Mouse (Mus musculus): ENCODE results near the gene Fnip2. TPM values are rescaled to one million over a fixed set of nuclear protein-coding genes. Genes with fewer than 3 reads are reported as not detected.

Gene Fnip2
- polyA plus RNA-seq, 1 experiment from 2014 or later: 9.4 TPM

DNA sequence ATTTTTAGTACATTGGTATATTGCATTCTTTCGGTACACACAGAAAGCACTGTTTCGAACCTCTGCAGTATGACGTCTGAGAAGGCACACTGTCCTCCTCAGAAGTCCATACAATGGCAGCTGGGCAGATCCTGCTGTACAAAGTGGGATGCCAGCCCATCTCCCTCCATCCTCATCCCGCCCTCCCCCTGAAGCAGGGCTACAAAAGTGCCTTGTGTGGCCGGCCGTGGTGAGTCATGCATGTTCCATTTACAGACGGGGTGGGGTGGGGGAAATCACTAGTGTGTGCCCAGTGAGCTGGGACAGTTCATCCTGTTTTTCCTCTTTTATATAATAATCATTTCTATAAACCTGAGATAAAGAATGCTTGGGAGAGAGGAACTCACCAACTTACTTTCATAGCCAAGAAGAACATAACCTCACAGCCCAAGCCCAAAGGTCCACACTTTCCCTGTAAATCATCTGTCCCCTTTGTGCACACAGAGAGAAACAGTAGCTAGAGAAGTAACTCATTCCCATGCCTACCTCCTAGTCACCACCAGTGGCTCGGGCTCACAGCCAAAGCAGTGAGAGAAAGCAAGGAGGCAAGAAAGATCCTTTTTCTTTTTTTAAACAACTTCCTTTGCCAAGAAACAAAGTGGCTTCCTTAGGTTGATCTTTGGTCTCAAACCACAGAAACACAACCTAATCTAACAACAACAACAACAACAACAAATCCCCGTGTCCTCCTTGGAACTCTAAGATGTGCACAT, 8.4 kb downstream of the Fnip2 start:
- H3K36me3 ChIP-seq (ENCODE audit: control insufficient read depth, insufficient read depth, low read length): no peaks in the 10 kb centered on the region
- H3K4me2 ChIP-seq (ENCODE audit: low read depth, low read length, severe bottlenecking): no peak overlapping the region
- DNase-seq (ENCODE audit: low spot score) (no peak), ATAC-seq (replicated peaks; ENCODE audit: low FRiP score) (no peak)
- no peaks in the 10 kb centered on the region for H3K27me3 ChIP-seq (ENCODE audit: control insufficient read depth, insufficient read depth, low read length)
- H3K4me3 ChIP-seq (ENCODE audit: low read depth, low read length): no peak overlapping the region
- H3K27ac ChIP-seq (ENCODE audit: low read depth, low read length): no peak overlapping the region
- H3K4me1 ChIP-seq (replicated peaks; ENCODE audit: control insufficient read depth, insufficient read depth, low read length): no peaks in the 10 kb centered on the region
- WGBS: 91% methylated on average over 9 of the region's 9 CpGs
- no peaks in the 10 kb centered on the region for H3K9me3 ChIP-seq (ENCODE audit: control insufficient read depth, low read length)
- no peak overlapping the region for H3K9ac ChIP-seq (ENCODE audit: low read length)

DNA sequence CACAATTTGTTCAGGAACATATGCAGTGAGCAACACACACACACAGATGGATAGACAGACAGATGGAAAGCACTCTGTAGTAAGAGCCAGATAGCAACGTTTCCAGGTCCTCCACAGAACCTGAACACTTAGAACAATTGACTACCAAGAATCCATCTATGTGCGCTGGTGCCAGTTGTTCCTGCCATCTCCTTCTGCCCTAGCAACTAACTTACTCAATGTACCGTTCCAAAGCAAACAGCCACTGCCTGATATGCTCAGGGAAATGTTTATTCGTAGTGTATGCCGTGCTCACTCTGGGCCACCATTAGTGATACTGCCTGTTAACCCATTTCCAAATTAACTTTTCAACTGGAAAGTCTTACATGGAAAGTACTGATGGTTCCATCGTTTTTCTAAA, 12.5 kb downstream of the Fnip2 start:
- 95% methylated on average over 6 of the region's 6 CpGs for WGBS
- H3K27ac ChIP-seq (ENCODE audit: low read depth, low read length): no peak overlapping the region
- no peak for DNase-seq (ENCODE audit: low spot score)
- no peaks in the 10 kb centered on the region for H3K9me3 ChIP-seq (ENCODE audit: control insufficient read depth, low read length)
- no peak overlapping the region for H3K9ac ChIP-seq (ENCODE audit: low read length)
- no peak for ATAC-seq (replicated peaks; ENCODE audit: low FRiP score)
- H3K4me3 ChIP-seq (ENCODE audit: low read depth, low read length): no peak overlapping the region
- no peak overlapping the region for H3K4me2 ChIP-seq (ENCODE audit: low read depth, low read length, severe bottlenecking)
- H3K27me3 ChIP-seq (ENCODE audit: control insufficient read depth, insufficient read depth, low read length): no peaks in the 10 kb centered on the region
- no peaks in the 10 kb centered on the region for H3K36me3 ChIP-seq (ENCODE audit: control insufficient read depth, insufficient read depth, low read length)
- H3K4me1 ChIP-seq (replicated peaks; ENCODE audit: control insufficient read depth, insufficient read depth, low read length): no peaks in the 10 kb centered on the region

DNA sequence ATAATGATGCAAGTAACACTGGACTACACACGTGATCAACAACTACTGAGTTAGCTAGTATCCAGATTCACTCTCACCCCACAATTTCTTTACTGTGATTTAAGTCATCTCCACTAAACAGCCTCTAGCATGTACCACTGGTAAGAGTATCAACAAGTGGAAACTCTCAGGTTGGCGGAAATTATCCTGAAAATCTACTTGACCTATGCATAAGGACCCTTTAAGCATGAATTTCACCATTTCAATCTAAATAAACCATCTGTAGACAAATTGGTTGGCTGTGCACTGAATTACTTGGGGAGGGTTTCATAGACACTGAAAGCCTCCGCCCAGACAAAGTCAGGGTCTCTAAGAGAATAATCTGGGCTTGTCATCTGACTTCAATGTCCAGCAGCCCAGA, 13.8 kb downstream of the Fnip2 start:
- Histone ChIP-seq H3K4me3 (ENCODE audit: low read depth, low read length) (no peak overlapping the region), H3K36me3 (ENCODE audit: control insufficient read depth, insufficient read depth, low read length) (no peaks in the 10 kb centered on the region), H3K9me3 (ENCODE audit: control insufficient read depth, low read length) (no peaks in the 10 kb centered on the region), H3K9ac (ENCODE audit: low read length) (no peak overlapping the region), H3K4me1 (replicated peaks; ENCODE audit: control insufficient read depth, insufficient read depth, low read length) (no peaks in the 10 kb centered on the region), H3K27ac (ENCODE audit: low read depth, low read length) (no peak overlapping the region), H3K27me3 (ENCODE audit: control insufficient read depth, insufficient read depth, low read length) (no peaks in the 10 kb centered on the region), H3K4me2 (ENCODE audit: low read depth, low read length, severe bottlenecking) (no peak overlapping the region)
- 91% methylated on average over 3 of the region's 3 CpGs for WGBS
- no peak for ATAC-seq (replicated peaks; ENCODE audit: low FRiP score)
- DNase-seq (ENCODE audit: low spot score): no peak

DNA sequence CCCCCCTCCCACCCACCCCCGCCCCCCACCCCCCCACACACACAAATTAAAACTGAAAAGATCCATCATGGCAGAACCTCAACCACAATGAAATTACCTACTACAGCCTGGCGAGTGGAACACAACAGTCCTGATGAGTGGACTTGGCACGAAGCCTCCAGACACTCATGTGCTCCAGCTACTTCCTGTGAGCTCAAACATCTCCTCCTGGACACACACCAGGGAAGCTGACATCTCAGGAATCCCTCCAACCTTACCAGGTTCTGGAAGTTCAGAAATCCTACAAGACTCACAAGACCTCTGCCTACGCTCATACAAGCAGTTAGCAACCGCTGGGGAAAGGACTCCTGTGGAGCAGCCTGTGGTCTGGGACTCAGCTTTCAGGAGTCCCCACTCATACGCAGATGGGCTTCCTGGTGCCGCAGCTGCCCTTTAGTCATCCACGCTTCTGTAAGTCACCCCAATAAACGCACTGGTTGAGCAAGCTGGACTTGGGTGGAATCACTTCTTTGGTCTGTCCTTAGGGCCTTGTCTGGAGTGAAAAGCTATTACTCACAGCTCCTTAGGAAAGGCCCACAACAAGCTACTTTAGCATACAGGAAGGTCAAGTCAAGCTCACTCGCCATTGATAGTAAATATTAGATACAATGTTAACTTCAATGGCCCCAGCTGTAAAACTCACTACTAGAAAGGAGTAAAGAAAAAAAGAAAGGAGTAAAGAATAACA, 15.6 kb downstream of the Fnip2 start:
- Histone ChIP-seq H3K9ac (ENCODE audit: low read length) (no peak overlapping the region), H3K36me3 (ENCODE audit: control insufficient read depth, insufficient read depth, low read length) (no peaks in the 10 kb centered on the region), H3K27ac (ENCODE audit: low read depth, low read length) (no peak overlapping the region), H3K4me2 (ENCODE audit: low read depth, low read length, severe bottlenecking) (no peak overlapping the region), H3K4me3 (ENCODE audit: low read depth, low read length) (no peak overlapping the region), H3K27me3 (ENCODE audit: control insufficient read depth, insufficient read depth, low read length) (no peaks in the 10 kb centered on the region), H3K4me1 (replicated peaks; ENCODE audit: control insufficient read depth, insufficient read depth, low read length) (no peaks in the 10 kb centered on the region), H3K9me3 (ENCODE audit: control insufficient read depth, low read length) (no peaks in the 10 kb centered on the region)
- ATAC-seq (replicated peaks; ENCODE audit: low FRiP score) (no peak), DNase-seq (ENCODE audit: low spot score) (no peak)
- 89% methylated on average over 9 of the region's 10 CpGs for WGBS

DNA sequence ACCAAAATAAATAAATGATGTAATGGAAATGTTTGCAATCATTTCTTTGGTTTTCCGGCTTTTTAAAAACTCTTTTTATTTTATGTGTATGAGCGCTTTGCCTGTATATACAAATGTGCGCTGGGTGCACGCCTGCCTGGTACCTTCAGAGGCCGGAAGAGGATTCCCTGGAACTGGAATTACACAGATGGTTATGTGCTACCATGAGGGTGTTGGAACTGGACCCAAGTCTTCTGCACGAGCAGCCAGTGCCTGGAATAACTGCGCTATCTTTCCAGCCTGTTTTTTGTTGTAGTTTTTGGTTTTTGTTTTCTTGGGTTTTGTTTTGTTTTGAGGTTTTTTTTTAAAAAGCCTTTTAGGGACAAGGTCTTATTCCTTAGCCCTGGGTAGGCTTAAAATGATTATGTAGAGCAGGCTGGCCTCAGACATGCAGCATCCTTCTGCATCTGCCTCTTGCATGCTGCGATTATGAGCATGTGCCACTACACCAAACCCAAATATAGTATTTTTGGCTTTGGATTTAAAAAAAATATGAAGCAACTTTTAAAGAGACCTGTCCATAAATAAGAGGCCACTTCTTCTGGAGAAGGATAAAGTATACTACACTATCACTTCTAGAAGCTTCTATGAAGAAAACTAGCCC, 17.7 kb downstream of the Fnip2 start:
- no peaks in the 10 kb centered on the region for H3K36me3 ChIP-seq (ENCODE audit: control insufficient read depth, insufficient read depth, low read length)
- H3K4me1 ChIP-seq (replicated peaks; ENCODE audit: control insufficient read depth, insufficient read depth, low read length): no peaks in the 10 kb centered on the region
- no peak overlapping the region for H3K4me2 ChIP-seq (ENCODE audit: low read depth, low read length, severe bottlenecking)
- no peak overlapping the region for H3K9ac ChIP-seq (ENCODE audit: low read length)
- no peak for DNase-seq (ENCODE audit: low spot score)
- no peaks in the 10 kb centered on the region for H3K27me3 ChIP-seq (ENCODE audit: control insufficient read depth, insufficient read depth, low read length)
- H3K4me3 ChIP-seq (ENCODE audit: low read depth, low read length): no peak overlapping the region
- ATAC-seq (replicated peaks; ENCODE audit: low FRiP score): no peak
- WGBS: 95% methylated on average over 8 of the region's 8 CpGs
- H3K9me3 ChIP-seq (ENCODE audit: control insufficient read depth, low read length): no peaks in the 10 kb centered on the region
- H3K27ac ChIP-seq (ENCODE audit: low read depth, low read length): no peak overlapping the region

DNA sequence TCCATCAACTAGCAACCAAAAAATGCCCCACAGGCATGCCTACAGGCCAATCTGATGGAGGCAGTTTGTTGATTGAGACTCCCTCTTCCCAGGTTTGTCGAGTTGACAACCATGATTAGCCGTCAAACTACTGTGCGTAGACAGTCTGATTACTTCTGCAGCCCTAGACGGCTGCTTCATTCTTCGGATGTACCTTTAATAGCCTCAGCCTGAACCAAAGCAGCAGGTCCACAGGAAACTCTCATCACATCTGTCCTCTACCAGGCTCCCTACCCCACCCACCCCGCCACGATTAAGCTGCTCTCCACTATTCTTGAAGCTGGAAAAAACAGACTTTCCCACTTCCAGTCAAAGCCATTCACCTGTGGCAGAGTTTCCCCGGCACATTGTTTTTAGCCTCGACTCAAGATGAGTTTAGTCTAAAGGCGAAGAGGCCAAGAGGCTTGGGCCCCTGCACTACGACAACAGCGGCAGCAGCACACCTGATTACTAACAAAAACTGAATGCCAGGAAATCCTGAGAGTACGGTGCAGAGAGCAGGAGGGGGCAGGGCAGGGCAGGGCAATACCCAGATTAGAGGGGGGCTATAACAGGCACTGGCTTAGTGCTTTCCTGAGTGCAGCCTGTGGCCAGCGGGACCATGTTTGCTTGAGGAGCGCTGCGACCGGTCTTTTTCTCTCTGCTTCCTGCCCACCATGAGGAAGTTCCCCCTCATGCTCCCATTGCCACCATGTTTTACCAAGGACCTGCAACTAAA, 18.7 kb downstream of the Fnip2 start:
- no peak for DNase-seq (ENCODE audit: low spot score)
- ATAC-seq (replicated peaks; ENCODE audit: low FRiP score): no peak; the same call in 1 of the 2 replicates
- no peak overlapping the region for H3K9ac ChIP-seq (ENCODE audit: low read length)
- no peak overlapping the region for H3K4me3 ChIP-seq (ENCODE audit: low read depth, low read length)
- no peaks in the 10 kb centered on the region for H3K36me3 ChIP-seq (ENCODE audit: control insufficient read depth, insufficient read depth, low read length)
- no peak overlapping the region for H3K4me2 ChIP-seq (ENCODE audit: low read depth, low read length, severe bottlenecking)
- no peaks in the 10 kb centered on the region for H3K4me1 ChIP-seq (replicated peaks; ENCODE audit: control insufficient read depth, insufficient read depth, low read length)
- no peak overlapping the region for H3K27ac ChIP-seq (ENCODE audit: low read depth, low read length)
- 84% methylated on average over 17 of the region's 17 CpGs for WGBS
- H3K9me3 ChIP-seq (ENCODE audit: control insufficient read depth, low read length): no peaks in the 10 kb centered on the region
- no peaks in the 10 kb centered on the region for H3K27me3 ChIP-seq (ENCODE audit: control insufficient read depth, insufficient read depth, low read length)

DNA sequence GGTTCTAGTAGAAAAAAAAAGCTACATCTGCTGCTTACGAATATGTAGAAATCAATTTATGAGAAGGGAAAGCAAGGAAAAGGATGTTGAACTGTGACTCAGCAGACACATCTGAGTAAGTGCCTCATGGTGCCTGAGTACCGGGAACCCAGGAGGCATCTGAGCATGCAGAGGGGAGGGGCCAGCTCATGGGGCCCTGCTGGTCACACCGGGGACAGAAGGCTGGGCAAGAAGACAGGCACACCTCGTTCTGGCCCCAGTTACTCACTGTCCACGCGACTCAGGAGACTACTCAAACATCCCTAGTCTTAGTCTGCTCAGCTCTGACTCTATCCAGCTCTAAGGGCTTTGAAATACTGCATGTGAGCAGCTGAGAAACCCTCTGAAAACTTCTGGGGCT, 25.0 kb downstream of the Fnip2 start:
- no peak for ATAC-seq (replicated peaks; ENCODE audit: low FRiP score)
- WGBS: 46% methylated on average over 6 of the region's 6 CpGs

DNA sequence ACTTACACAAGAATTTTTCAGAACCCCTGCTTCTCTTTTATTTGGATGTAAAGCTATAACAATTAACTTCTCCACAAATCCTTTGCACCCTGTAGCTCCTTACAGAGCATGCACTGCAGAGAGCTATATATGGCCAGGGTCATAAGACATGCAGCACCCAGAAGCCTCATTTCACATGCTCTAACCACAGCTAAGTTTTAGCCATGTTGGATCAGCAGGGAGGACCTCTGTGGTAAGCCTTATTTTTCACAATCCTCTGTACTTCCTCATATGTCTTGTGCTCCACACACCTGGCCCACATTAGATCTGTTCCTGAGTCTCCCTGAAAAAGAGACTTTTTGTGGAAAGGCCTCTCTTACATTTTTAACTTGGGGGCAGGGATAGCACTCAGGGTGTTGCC, 27.9 kb downstream of the Fnip2 start:
- DNase-seq (ENCODE audit: low spot score) (no peak), ATAC-seq (replicated peaks; ENCODE audit: low FRiP score) (no peak)
- no peak overlapping the region for H3K27ac ChIP-seq (ENCODE audit: low read depth, low read length)
- no peaks in the 10 kb centered on the region for H3K4me1 ChIP-seq (replicated peaks; ENCODE audit: control insufficient read depth, insufficient read depth, low read length)
- H3K9me3 ChIP-seq (ENCODE audit: control insufficient read depth, low read length): no peaks in the 10 kb centered on the region
- H3K4me2 ChIP-seq (ENCODE audit: low read depth, low read length, severe bottlenecking): no peak overlapping the region
- H3K27me3 ChIP-seq (ENCODE audit: control insufficient read depth, insufficient read depth, low read length): no peaks in the 10 kb centered on the region
- H3K4me3 ChIP-seq (ENCODE audit: low read depth, low read length): no peak overlapping the region
- H3K9ac ChIP-seq (ENCODE audit: low read length): no peak overlapping the region
- no peaks in the 10 kb centered on the region for H3K36me3 ChIP-seq (ENCODE audit: control insufficient read depth, insufficient read depth, low read length)

More for the DNA sequence above, 25.0 kb downstream of the Fnip2 start:
- no peak for DNase-seq (ENCODE audit: low spot score)
- Histone ChIP-seq H3K27ac (ENCODE audit: low read depth, low read length) (no peak overlapping the region), H3K4me3 (ENCODE audit: low read depth, low read length) (no peak overlapping the region), H3K27me3 (ENCODE audit: control insufficient read depth, insufficient read depth, low read length) (no peaks in the 10 kb centered on the region), H3K9ac (ENCODE audit: low read length) (no peak overlapping the region), H3K9me3 (ENCODE audit: control insufficient read depth, low read length) (no peaks in the 10 kb centered on the region), H3K4me1 (replicated peaks; ENCODE audit: control insufficient read depth, insufficient read depth, low read length) (no peaks in the 10 kb centered on the region), H3K4me2 (ENCODE audit: low read depth, low read length, severe bottlenecking) (no peak overlapping the region), H3K36me3 (ENCODE audit: control insufficient read depth, insufficient read depth, low read length) (no peaks in the 10 kb centered on the region)

Data from forebrain, embryonic 11.5 days (tissue).